Mouse (Mus musculus): ENCODE data around the gene Lipn. TPM values are rescaled to one million over a fixed set of nuclear protein-coding genes. Genes with fewer than 3 reads are reported as not detected.

Gene Lipn
- polyA plus RNA-seq (2015; fragmentation: Nextera tagmentation; extraction: Ambion mirVana): not detected in 2 replicates

DNA sequence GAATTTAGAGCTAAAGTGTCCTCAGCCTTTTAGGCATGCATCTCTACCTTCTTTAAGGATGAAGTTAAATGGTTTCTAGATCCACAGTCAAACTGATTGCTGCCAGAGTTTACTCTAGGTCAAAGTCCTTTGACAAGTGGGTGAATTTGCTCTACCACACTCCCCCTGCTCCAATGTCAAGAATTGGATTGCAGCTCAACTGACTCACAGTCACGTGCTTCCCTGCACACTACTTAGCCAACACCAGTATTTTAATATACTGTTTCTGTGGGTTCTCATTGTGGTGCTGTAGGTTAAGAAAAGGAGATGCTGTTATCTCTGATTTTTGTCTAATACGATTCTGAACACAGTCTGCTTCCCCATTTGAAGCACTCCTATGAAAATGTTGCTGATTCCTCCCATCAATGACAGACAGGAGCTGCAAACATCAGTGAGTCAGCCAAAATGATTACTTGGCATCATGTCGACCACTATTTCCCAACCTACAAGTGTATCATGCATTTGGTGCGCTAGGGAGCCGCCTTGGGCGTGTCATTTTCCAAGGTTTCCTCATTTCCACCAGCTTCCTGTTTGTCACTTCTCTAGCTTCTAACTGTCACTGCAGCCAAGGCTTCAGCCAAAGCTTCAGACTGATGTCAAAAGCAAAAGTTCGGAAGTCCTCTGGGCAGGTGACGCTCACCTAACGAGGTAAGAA is at the start of gene Lipn:
Gene Lipn (plus strand): TSS at position 580 of the 694 bp plus-strand sequence.
- H3K27ac ChIP-seq: no peak within 1 kb of the TSS
- no peak for ATAC-seq (replicated peaks; ENCODE audit: insufficient number of reproducible peaks, insufficient read depth, low FRiP score, low read depth)
- no peaks in the 10 kb centered on the region for H3K36me3 ChIP-seq
- H3K4me3 ChIP-seq: no peak within 1 kb of the TSS
- no peaks in the 10 kb centered on the region for H3K9me3 ChIP-seq (replicated peaks)
- WGBS: 83% methylated on average over 9 of the region's 9 CpGs
- no peaks in the 10 kb centered on the region for H3K27me3 ChIP-seq
- no peaks in the 10 kb centered on the region for H3K4me1 ChIP-seq (replicated peaks)
- no peak within 1 kb of the TSS for H3K9ac ChIP-seq
- no peak within 1 kb of the TSS for H3K4me2 ChIP-seq

DNA sequence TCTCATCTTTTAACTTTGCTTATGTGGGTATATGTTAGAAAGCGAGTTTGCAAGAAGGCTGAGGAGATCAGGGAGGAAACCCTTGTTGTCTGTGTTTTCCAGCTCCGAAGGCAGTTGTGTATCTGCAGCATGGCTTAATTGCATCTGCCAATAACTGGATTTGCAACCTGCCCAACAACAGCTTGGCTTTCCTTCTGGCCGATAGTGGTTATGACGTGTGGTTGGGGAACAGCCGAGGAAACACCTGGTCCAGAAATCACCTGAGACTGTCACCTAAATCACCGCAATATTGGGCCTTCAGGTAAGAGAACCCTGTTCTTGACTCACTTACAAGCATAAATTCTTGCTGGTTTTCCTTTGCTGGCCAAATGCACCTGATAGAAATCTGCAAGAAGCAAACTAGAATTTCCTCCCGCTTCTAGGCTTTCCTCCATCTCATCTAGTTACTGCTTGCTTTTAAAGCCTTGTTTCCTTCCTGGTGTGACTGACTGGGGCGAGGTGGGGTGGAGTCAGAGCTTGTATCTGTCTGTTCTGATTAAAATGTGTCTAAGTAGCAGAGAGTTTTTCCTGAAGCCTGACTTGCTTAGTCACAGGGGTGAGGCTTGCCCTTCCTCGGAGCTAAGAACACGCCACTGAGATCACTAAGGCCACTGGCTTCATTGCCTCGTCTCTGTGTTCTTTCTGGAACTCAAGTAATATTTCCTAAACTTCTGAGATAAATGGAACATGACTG is 45.6 kb upstream of the Lipn start:
- no peaks in the 10 kb centered on the region for H3K36me3 ChIP-seq
- H3K9me3 ChIP-seq (replicated peaks): no peaks in the 10 kb centered on the region
- no peak overlapping the region for H3K4me2 ChIP-seq
- no peaks in the 10 kb centered on the region for H3K27me3 ChIP-seq
- no peak for ATAC-seq (replicated peaks; ENCODE audit: insufficient number of reproducible peaks, insufficient read depth, low FRiP score, low read depth)
- H3K4me3 ChIP-seq: no peak overlapping the region
- no peaks in the 10 kb centered on the region for H3K4me1 ChIP-seq (replicated peaks)
- H3K9ac ChIP-seq: no peak overlapping the region
- H3K27ac ChIP-seq: no peak overlapping the region
- WGBS: 71% methylated on average over 11 of the region's 11 CpGs

DNA sequence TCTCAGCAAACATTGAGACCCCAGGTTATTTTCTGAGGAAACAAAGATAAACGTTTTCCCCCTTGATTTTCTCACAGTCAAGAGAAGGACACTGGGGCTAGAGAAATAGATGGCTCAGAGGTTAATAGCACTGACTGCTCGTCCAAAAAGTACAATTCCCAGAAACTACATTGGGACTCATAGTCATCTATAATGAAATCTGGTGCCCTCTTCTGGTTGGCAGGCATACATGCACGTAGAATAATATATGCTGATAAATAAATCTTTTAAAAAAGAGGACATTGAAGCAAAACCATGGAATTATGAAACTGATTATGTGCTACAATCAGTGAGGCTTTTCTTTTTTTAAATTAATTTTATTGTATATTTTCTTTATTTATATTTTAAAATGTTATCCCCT is 44.4 kb upstream of the Lipn start:
- no peak for ATAC-seq (replicated peaks; ENCODE audit: insufficient number of reproducible peaks, insufficient read depth, low FRiP score, low read depth)
- H3K4me2 ChIP-seq: no peak overlapping the region
- no peaks in the 10 kb centered on the region for H3K9me3 ChIP-seq (replicated peaks)
- no peak overlapping the region for H3K4me3 ChIP-seq
- no peaks in the 10 kb centered on the region for H3K4me1 ChIP-seq (replicated peaks)
- no peak overlapping the region for H3K27ac ChIP-seq
- no peaks in the 10 kb centered on the region for H3K36me3 ChIP-seq
- 41% methylated on average over 3 of the region's 3 CpGs for WGBS
- no peaks in the 10 kb centered on the region for H3K27me3 ChIP-seq
- H3K9ac ChIP-seq: no peak overlapping the region

DNA sequence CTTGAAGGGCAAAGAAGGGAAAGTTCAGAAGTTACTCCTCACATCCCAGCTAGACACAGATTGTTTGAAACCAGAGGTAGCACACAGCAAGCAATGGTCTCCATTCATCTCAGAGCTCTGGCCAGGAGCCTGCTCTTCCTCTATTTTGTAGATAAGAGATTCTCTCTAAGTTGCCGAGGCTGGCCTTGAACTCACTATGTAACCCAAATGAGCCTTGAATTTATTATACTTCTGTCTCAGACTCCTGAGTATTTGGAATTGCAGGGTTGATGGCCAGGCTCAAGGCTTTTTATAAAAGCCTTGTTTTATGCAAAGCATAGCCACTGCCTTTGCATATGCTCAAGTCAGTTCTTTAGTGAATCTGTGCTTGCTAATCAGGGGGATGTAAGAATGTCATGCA is 27.4 kb upstream of the Lipn start:
- Histone ChIP-seq H3K9me3 (replicated peaks) (no peaks in the 10 kb centered on the region), H3K4me3 (no peak overlapping the region), H3K27ac (no peak overlapping the region), H3K9ac (no peak overlapping the region), H3K4me1 (replicated peaks) (no peaks in the 10 kb centered on the region), H3K27me3 (no peaks in the 10 kb centered on the region), H3K36me3 (no peaks in the 10 kb centered on the region), H3K4me2 (no peak overlapping the region)
- 53% methylated on average over 1 of the region's 1 CpGs for WGBS
- no peak for ATAC-seq (replicated peaks; ENCODE audit: insufficient number of reproducible peaks, insufficient read depth, low FRiP score, low read depth)

DNA sequence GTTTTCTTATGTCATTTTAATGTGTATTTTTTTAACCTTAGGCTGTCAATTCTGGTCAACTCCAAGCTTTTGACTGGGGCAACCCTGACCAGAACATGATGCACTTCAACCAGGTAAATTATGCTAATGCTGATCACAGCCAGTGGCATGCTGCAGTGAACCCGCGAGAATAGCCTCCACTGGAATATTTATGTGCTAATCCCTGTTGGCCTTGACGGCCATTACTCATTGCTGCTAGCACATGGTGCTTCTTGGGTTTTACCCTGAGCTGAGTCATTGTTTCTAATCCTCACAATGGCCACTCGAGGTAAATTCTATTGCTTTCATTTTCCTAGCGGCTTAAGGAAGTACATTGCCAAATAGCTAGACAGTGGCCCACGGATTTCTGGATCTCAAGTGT is 24.1 kb upstream of the Lipn start:
- Histone ChIP-seq H3K4me1 (replicated peaks) (no peaks in the 10 kb centered on the region), H3K9ac (no peak overlapping the region), H3K4me2 (no peak overlapping the region), H3K36me3 (no peaks in the 10 kb centered on the region), H3K27ac (no peak overlapping the region), H3K4me3 (no peak overlapping the region), H3K9me3 (replicated peaks) (no peaks in the 10 kb centered on the region), H3K27me3 (no peaks in the 10 kb centered on the region)
- no peak for ATAC-seq (replicated peaks; ENCODE audit: insufficient number of reproducible peaks, insufficient read depth, low FRiP score, low read depth)
- WGBS: 67% methylated on average over 6 of the region's 6 CpGs

DNA sequence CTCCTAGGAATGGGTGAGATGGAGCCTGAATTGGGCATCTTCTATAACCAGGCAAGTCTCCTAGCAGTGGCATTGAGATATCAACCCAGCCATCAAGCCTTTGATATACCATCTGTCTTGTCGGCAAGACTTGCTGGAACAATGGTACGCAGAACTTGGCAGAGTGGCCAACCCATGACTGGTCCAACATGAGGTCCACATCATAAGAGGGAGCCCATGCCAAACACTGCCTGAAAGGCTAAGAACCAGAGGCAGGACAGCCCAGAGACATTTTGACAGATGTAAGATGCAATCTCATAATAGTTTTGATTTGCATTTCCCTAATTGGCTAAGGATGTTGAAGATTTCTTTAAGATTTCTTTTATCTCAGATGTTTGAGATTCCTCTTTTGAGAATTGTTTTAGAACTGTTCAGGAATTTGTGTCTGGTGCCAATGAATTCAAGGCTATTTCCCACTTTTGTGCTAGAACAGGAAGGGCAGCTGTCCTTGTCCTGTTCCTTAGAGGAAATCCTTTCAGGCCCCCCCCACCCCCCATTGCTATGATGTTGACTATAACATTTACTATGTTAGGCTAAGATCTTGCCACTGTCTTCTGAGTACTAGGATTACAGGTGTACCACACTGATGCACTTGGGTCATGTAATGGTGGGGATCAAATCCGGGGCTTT is 17.7 kb upstream of the Lipn start:
- 77% methylated on average over 3 of the region's 3 CpGs for WGBS
- Histone ChIP-seq H3K27me3 (no peaks in the 10 kb centered on the region), H3K36me3 (no peaks in the 10 kb centered on the region), H3K4me2 (no peak overlapping the region), H3K4me1 (replicated peaks) (no peaks in the 10 kb centered on the region), H3K9me3 (replicated peaks) (no peaks in the 10 kb centered on the region), H3K9ac (no peak overlapping the region), H3K27ac (no peak overlapping the region), H3K4me3 (no peak overlapping the region)
- no peak for ATAC-seq (replicated peaks; ENCODE audit: insufficient number of reproducible peaks, insufficient read depth, low FRiP score, low read depth)

DNA sequence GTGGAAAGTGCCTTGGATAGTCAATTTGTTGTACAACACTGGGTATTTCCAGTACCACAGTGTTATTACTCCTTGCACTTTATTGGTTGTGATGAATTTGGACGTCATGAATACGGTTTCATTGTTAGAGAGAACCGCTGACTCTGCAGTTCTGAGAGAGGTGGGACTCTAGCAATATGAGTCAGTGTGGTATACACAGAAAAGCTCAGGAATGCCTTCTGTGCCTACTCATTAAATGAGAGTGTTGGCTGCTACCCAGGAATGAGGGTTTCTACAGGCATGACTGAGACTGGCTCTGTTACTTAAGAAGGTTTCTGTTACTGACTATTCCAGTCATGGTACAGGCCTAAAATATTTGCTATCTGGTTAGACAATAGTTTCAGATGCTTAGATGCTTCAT is 15.7 kb upstream of the Lipn start:
- Histone ChIP-seq H3K36me3 (no peaks in the 10 kb centered on the region), H3K4me2 (no peak overlapping the region), H3K27me3 (no peaks in the 10 kb centered on the region), H3K4me3 (no peak overlapping the region), H3K27ac (no peak overlapping the region), H3K9ac (no peak overlapping the region), H3K4me1 (replicated peaks) (no peaks in the 10 kb centered on the region), H3K9me3 (replicated peaks) (no peaks in the 10 kb centered on the region)
- 83% methylated on average over 3 of the region's 3 CpGs for WGBS
- no peak for ATAC-seq (replicated peaks; ENCODE audit: insufficient number of reproducible peaks, insufficient read depth, low FRiP score, low read depth)

DNA sequence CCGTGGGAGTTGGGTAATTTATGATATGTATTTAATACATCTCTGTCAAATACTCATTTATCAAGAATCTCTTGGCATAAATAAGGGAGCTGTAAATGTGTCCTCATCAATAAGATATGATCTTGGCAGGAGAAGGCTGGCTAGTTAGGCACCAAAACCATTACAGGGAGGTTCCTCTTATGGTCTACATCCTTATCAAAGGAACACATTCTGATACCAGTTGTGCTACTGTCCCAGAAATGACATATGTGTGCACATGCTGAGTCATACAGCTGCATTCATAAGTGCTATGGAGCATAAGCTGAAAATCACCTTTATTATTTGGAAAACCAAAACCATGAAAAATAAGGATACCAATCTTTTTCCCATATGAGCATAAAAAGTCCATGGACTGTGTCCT is 3.6 kb upstream of the Lipn start:
- WGBS: 59% methylated on average over 1 of the region's 1 CpGs
- H3K9me3 ChIP-seq (replicated peaks): no peaks in the 10 kb centered on the region
- no peak overlapping the region for H3K4me3 ChIP-seq
- no peaks in the 10 kb centered on the region for H3K27me3 ChIP-seq
- H3K9ac ChIP-seq: no peak overlapping the region
- H3K27ac ChIP-seq: no peak overlapping the region
- no peak overlapping the region for H3K4me2 ChIP-seq
- H3K4me1 ChIP-seq (replicated peaks): no peaks in the 10 kb centered on the region
- no peak for ATAC-seq (replicated peaks; ENCODE audit: insufficient number of reproducible peaks, insufficient read depth, low FRiP score, low read depth)
- no peaks in the 10 kb centered on the region for H3K36me3 ChIP-seq

DNA sequence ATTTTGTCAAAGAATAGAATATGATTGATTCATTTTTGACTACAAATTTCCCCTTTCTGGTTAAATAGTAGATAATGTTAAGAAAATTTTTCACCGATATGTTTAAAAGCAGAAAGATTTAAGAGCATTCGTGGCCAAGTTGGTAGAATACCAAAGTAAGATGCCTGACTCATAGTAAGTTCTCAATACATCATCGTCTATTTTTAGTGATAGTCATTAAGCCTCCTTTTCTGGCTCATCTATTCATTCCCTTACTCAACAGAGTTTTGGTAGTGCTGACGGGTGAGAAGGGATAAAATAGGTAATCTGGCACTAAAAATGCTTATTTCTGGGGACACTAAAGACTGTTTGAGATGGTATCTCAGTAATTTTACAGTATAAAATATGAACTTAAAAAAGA is 3.1 kb upstream of the Lipn start:
- H3K27ac ChIP-seq: no peak overlapping the region
- 76% methylated on average over 4 of the region's 4 CpGs for WGBS
- H3K4me1 ChIP-seq (replicated peaks): no peaks in the 10 kb centered on the region
- no peak for ATAC-seq (replicated peaks; ENCODE audit: insufficient number of reproducible peaks, insufficient read depth, low FRiP score, low read depth)
- no peaks in the 10 kb centered on the region for H3K27me3 ChIP-seq
- H3K4me2 ChIP-seq: no peak overlapping the region
- no peak overlapping the region for H3K9ac ChIP-seq
- no peaks in the 10 kb centered on the region for H3K36me3 ChIP-seq
- no peaks in the 10 kb centered on the region for H3K9me3 ChIP-seq (replicated peaks)
- H3K4me3 ChIP-seq: no peak overlapping the region

DNA sequence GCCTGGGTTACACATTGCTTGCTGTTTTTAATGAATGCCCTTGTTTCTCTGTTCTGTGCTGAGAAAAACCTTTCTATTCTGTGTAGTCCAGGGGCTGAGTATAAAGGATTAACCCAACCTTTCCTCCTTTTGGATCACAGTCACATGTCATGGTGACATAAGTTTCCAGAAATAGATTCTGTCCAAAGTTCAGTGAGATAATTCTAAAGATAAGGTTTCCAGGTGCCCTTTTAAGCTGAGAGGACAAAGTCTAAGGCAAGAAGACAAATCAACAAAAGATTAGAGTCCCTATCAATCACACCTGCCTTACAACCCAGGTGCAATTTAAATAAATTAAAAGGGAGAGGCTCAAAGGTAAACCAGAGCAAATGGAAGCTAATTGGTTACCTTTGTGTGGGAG is 7.1 kb downstream of the Lipn start:
- H3K9ac ChIP-seq: no peak overlapping the region
- no peak overlapping the region for H3K4me2 ChIP-seq
- H3K36me3 ChIP-seq: no peaks in the 10 kb centered on the region
- H3K27me3 ChIP-seq: no peaks in the 10 kb centered on the region
- H3K27ac ChIP-seq: no peak overlapping the region
- H3K4me3 ChIP-seq: no peak overlapping the region
- H3K4me1 ChIP-seq (replicated peaks): no peaks in the 10 kb centered on the region
- no peak for ATAC-seq (replicated peaks; ENCODE audit: insufficient number of reproducible peaks, insufficient read depth, low FRiP score, low read depth)
- no peaks in the 10 kb centered on the region for H3K9me3 ChIP-seq (replicated peaks)

DNA sequence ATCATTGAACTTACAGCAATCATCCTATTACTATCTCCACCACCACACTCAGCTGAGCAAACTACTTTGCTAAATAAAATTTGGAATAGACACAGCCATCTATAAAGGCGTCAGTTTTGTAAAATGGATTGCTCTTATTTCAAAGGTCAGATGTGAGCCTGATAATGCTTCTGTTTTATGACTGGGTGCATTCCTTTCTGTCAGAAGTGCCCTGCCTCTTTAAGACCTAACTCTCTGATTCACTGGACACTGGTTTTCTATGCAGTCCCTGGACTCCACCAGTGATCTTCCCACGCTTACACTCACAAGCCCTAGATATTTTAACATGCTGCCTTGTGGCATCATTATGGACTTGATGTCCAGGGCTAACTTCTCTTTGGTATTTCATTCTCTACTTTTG is 11.0 kb downstream of the Lipn start:
- Histone ChIP-seq H3K27me3 (no peaks in the 10 kb centered on the region), H3K4me2 (no peak overlapping the region), H3K4me1 (replicated peaks) (no peaks in the 10 kb centered on the region), H3K9ac (no peak overlapping the region), H3K36me3 (no peaks in the 10 kb centered on the region), H3K4me3 (no peak overlapping the region), H3K9me3 (replicated peaks) (no peaks in the 10 kb centered on the region), H3K27ac (no peak overlapping the region)
- no peak for ATAC-seq (replicated peaks; ENCODE audit: insufficient number of reproducible peaks, insufficient read depth, low FRiP score, low read depth)
- WGBS: 64% methylated on average over 2 of the region's 2 CpGs
